Mouse (Mus musculus) gastrocnemius, postnatal 14 days (tissue): ENCODE measurements around the gene Hoxb2. TPM values are rescaled to one million over a fixed set of nuclear protein-coding genes. Genes with fewer than 3 reads are reported as not detected.

Source experiments
- DNase-seq: peaks from one replicate; pipeline ENCODE4 v3.0.0; 2021; ENCODE audit warnings: mixed read lengths
- intact Hi-C: fragments of 180-260 bp; cut with DNase I; formaldehyde crosslinking; loops from one replicate; pipeline ENCODE4 v1.15.1; 2025; ENCODE audit warnings: low total_unique reads
- long read RNA-seq, 2 experiments: library from polyadenylated mRNA; stranded (forward); transcript quantifications; one replicate each; pipeline ENCODE4 v2.0.0; 2021
- total RNA-seq, 2 experiments: library from RNA; stranded (reverse); gene quantifications; 2 replicates each; pipeline ENCODE4 v1.2.3; 2021

Hoxb2 gene
- total RNA-seq: 1 to 10 TPM in 1 of 2 experiments, under 1 TPM in 1; 0.51 to 1.1 TPM
- long read RNA-seq, experiment 1: 0 reads
- long read RNA-seq, experiment 2: 0 reads

- DNase-seq: no peak
- intact Hi-C loops: no loop called here
Observed at GRCm38 (mm10) chr11:96350341-96350624, at the start of gene Hoxb2. TSS of gene Hoxb2 (plus strand) at chr11:96350525.

- intact Hi-C loops: loop anchor here (5.0 to 10.0 kb wide), 2 partner anchors 104 to 236 kb away; no protein-coding TSS in a partner anchor
- DNase-seq: no peak
Observed at GRCm38 (mm10) chr11:96301064-96301431, 49.3 kb upstream of the Hoxb2 start.

GRCm38 (mm10) chr11:96301837-96302236, 48.5 kb upstream of the Hoxb2 start:
- no peak for DNase-seq
- intact Hi-C loops: loop anchor here (5.0 to 10.0 kb wide), 2 partner anchors 103 to 235 kb away; no protein-coding TSS in a partner anchor

GRCm38 (mm10) chr11:96302381-96303150, 47.8 kb upstream of the Hoxb2 start:
- intact Hi-C loops: loop anchor here (5.0 to 10.0 kb wide), 2 partner anchors 102 to 235 kb away; no protein-coding TSS in a partner anchor
- no peak for DNase-seq

GRCm38 (mm10) chr11:96303151-96304099, 46.9 kb upstream of the Hoxb2 start, which contains the start of gene Hoxb5:
TSS of gene Hoxb5 (plus strand) at chr11:96303336.
- peak; percentile 66 for DNase-seq
- intact Hi-C loops: loop anchor here (5.0 to 10.0 kb wide), 2 partner anchors 101 to 234 kb away; no protein-coding TSS in a partner anchor

GRCm38 (mm10) chr11:96304381-96305195, 45.7 kb upstream of the Hoxb2 start:
- no peak for DNase-seq
- intact Hi-C loops: loop anchor here (5.0 to 10.0 kb wide), 2 partner anchors 100 to 233 kb away; no protein-coding TSS in a partner anchor

GRCm38 (mm10) chr11:96305505-96306182, 44.7 kb upstream of the Hoxb2 start:
- DNase-seq: no peak
- intact Hi-C loops: loop anchor here (10.0 kb wide), 1 partner anchor 99 kb away; no protein-coding TSS in a partner anchor

GRCm38 (mm10) chr11:96306183-96306907, 44.0 kb upstream of the Hoxb2 start:
- no peak for DNase-seq
- intact Hi-C loops: loop anchor here (10.0 kb wide), 1 partner anchor 98 kb away; no protein-coding TSS in a partner anchor

GRCm38 (mm10) chr11:96306908-96307269, 43.4 kb upstream of the Hoxb2 start:
- intact Hi-C loops: loop anchor here (10.0 kb wide), 1 partner anchor 98 kb away; no protein-coding TSS in a partner anchor
- DNase-seq: no peak

GRCm38 (mm10) chr11:96308763-96309162, 41.6 kb upstream of the Hoxb2 start:
- no peak for DNase-seq
- intact Hi-C loops: loop anchor here (10.0 kb wide), 1 partner anchor 96 kb away; no protein-coding TSS in a partner anchor

- intact Hi-C loops: loop anchor here (10.0 kb wide), 1 partner anchor 96 kb away; no protein-coding TSS in a partner anchor
- no peak for DNase-seq
Observed at GRCm38 (mm10) chr11:96309288-96309687, 41.0 kb upstream of the Hoxb2 start.

- intact Hi-C loops: loop anchor here (5.0 kb wide), 1 partner anchor 242 kb away; no protein-coding TSS in a partner anchor
- DNase-seq: no peak
Observed at GRCm38 (mm10) chr11:96310183-96310938, 40.0 kb upstream of the Hoxb2 start.

GRCm38 (mm10) chr11:96311097-96311496, 39.2 kb upstream of the Hoxb2 start:
- intact Hi-C loops: loop anchor here (5.0 kb wide), 1 partner anchor 241 kb away; no protein-coding TSS in a partner anchor
- no peak for DNase-seq

GRCm38 (mm10) chr11:96311520-96312417, 38.6 kb upstream of the Hoxb2 start:
- intact Hi-C loops: loop anchor here (5.0 kb wide), 1 partner anchor 241 kb away; no protein-coding TSS in a partner anchor
- DNase-seq: peak; percentile 46

- DNase-seq: no peak
- intact Hi-C loops: loop anchor here (5.0 kb wide), 1 partner anchor 239 kb away; no protein-coding TSS in a partner anchor
Observed at GRCm38 (mm10) chr11:96313134-96313533, 37.2 kb upstream of the Hoxb2 start.
